Mouse (Mus musculus): Measurements from ENCODE around the gene Map3k20.

- TF ChIP-seq POLR2A (IDR thresholded peaks at IDR 0.05; ENCODE audit: low read depth, low read length) (no peak), CTCF (IDR thresholded peaks at IDR 0.05; ENCODE audit: extremely low read depth, insufficient read depth, insufficient read length, insufficient replicate concordance) (no peak)
These were observed 106.9 kb downstream of the Map3k20 start for GRCm38 (mm10) chr2:72392316-72392715.
